Mouse (Mus musculus) MEL (cell line): ENCODE results near the gene Tex44. TPM values are rescaled to one million over a fixed set of nuclear protein-coding genes. Genes with fewer than 3 reads are reported as not detected.

Source experiments
- DNase-seq: peaks from one replicate; pipeline ENCODE4 v3.0.0; 2011; ENCODE audit warnings: low read depth, low spot score
- H3K27ac ChIP-seq: 2 replicates; pipeline ENCODE4 v1.5.1; 2012; ENCODE audit warnings: low read depth, mild to moderate bottlenecking, control low read depth, low read length, moderate library complexity; ENCODE audit not compliant: control insufficient read depth
- H3K27me3 ChIP-seq, 2 experiments: fragments of 150-350 bp in 1 of 2; sonication (generic) in 1 of 2; 2 replicates each; pipeline ENCODE4 v1.6.1; 2012; ENCODE audit warnings: low read length in 2 of 2, mild to moderate bottlenecking in 2 of 2, improper control_type of control experiment in 1 of 2, moderate library complexity in 1 of 2; ENCODE audit not compliant: insufficient read depth in 2 of 2, control insufficient read depth in 1 of 2
- H3K36me3 ChIP-seq, 2 experiments: 2 replicates each; pipeline ENCODE4 v1.6.1; 2012 to 2014; ENCODE audit warnings: low read length in 2 of 2, improper control_type of control experiment in 1 of 2, inconsistent platforms in 1 of 2, mild to moderate bottlenecking in 1 of 2; ENCODE audit not compliant: insufficient read depth in 2 of 2, control insufficient read depth in 1 of 2
- H3K4me1 ChIP-seq, 2 experiments: fragments of 150-350 bp in 1 of 2; sonication (generic) in 1 of 2; 2 replicates each; pipeline ENCODE4 v1.6.1; 2012; ENCODE audit warnings: low read length in 2 of 2, improper control_type of control experiment in 1 of 2, mild to moderate bottlenecking in 1 of 2; ENCODE audit not compliant: insufficient read depth in 2 of 2, control insufficient read depth in 1 of 2
- H3K4me3 ChIP-seq, 2 experiments: fragments of 150-350 bp in 1 of 2; sonication (generic) in 1 of 2; 2 replicates each; pipeline ENCODE4 v1.5.1; 2012; ENCODE audit warnings: low read depth in 2 of 2, low read length in 2 of 2, mild to moderate bottlenecking in 2 of 2, moderate library complexity in 2 of 2, control low read depth in 1 of 2, improper control_type of control experiment in 1 of 2; ENCODE audit not compliant: control insufficient read depth in 1 of 2, insufficient read depth in 1 of 2
- H3K79me2 ChIP-seq: 2 replicates; pipeline ENCODE4 v1.6.1; 2012; ENCODE audit warnings: mild to moderate bottlenecking, low read length, moderate library complexity; ENCODE audit not compliant: control insufficient read depth, poor library complexity, insufficient read depth
- H3K9ac ChIP-seq: 2 replicates; pipeline ENCODE4 v1.6.1; 2012; ENCODE audit warnings: low read depth, mild to moderate bottlenecking, control low read depth, low read length, moderate library complexity; ENCODE audit not compliant: control insufficient read depth, poor library complexity, severe bottlenecking
- H3K9me3 ChIP-seq: fragments of 150-350 bp; sonication (generic); replicated peaks from 2 replicates; pipeline ENCODE4 v1.6.1; 2012; ENCODE audit warnings: mild to moderate bottlenecking, low read length, improper control_type of control experiment, moderate library complexity; ENCODE audit not compliant: insufficient read depth
- CHD1 ChIP-seq: IDR thresholded peaks from 2 replicates; pipeline ENCODE4 v1.6.1; 2012; ENCODE audit warnings: low read depth, mild to moderate bottlenecking, inconsistent platforms, low read length, improper control_type of control experiment
- CHD2 ChIP-seq: IDR thresholded peaks from 2 replicates; pipeline ENCODE4 v1.6.1; 2011; ENCODE audit warnings: low read length, improper control_type of control experiment
- ETS1 ChIP-seq: IDR thresholded peaks from 2 replicates; pipeline ENCODE4 v1.6.1; 2012; ENCODE audit warnings: low read depth, mild to moderate bottlenecking, inconsistent platforms, low read length, improper control_type of control experiment, moderate library complexity
- GATA1 ChIP-seq: IDR thresholded peaks from 2 replicates; pipeline ENCODE4 v1.6.1; 2011; ENCODE audit warnings: low read depth, low read length, improper control_type of control experiment
- HCFC1 ChIP-seq: IDR thresholded peaks from 2 replicates; pipeline ENCODE4 v1.6.1; 2012; ENCODE audit warnings: low read depth, mild to moderate bottlenecking, inconsistent platforms, low read length, improper control_type of control experiment, moderate library complexity
- JUND ChIP-seq: IDR thresholded peaks from 2 replicates; pipeline ENCODE4 v1.6.1; 2011; ENCODE audit warnings: low read depth, mild to moderate bottlenecking, improper control_type of control experiment, low read length
- MAX ChIP-seq: IDR thresholded peaks from 2 replicates; pipeline ENCODE4 v1.6.1; 2011; ENCODE audit warnings: low read length, improper control_type of control experiment
- MAZ ChIP-seq: IDR thresholded peaks from 2 replicates; pipeline ENCODE4 v1.6.1; 2012; ENCODE audit warnings: low read depth, mild to moderate bottlenecking, inconsistent platforms, low read length, improper control_type of control experiment
- MEF2A ChIP-seq: IDR thresholded peaks from 2 replicates; pipeline ENCODE4 v1.6.1; 2014; ENCODE audit warnings: low read depth, mild to moderate bottlenecking, inconsistent platforms, low read length, improper control_type of control experiment; ENCODE audit not compliant: poor library complexity, insufficient replicate concordance, severe bottlenecking; ENCODE audit errors: extremely low read depth
- MYC ChIP-seq: IDR thresholded peaks from 2 replicates; pipeline ENCODE4 v1.6.1; 2011; ENCODE audit warnings: low read depth, mild to moderate bottlenecking, low read length, improper control_type of control experiment, moderate library complexity
- NELFE ChIP-seq: IDR thresholded peaks from 2 replicates; pipeline ENCODE4 v1.6.1; 2011; ENCODE audit warnings: low read depth, low read length, improper control_type of control experiment
- NRF1 ChIP-seq: IDR thresholded peaks from 2 replicates; pipeline ENCODE4 v1.6.1; 2014; ENCODE audit warnings: low read depth, mild to moderate bottlenecking, inconsistent platforms, low read length, improper control_type of control experiment, moderate library complexity; ENCODE audit not compliant: poor library complexity, insufficient read depth, severe bottlenecking
- POLR2A ChIP-seq, 2 experiments: IDR thresholded peaks; 2 replicates each; pipeline ENCODE4 v1.6.1; 2011 to 2012; ENCODE audit warnings: low read length in 2 of 2, mild to moderate bottlenecking in 2 of 2, control low read depth in 1 of 2, improper control_type of control experiment in 1 of 2, low read depth in 1 of 2, moderate library complexity in 1 of 2; ENCODE audit not compliant: control insufficient read depth in 1 of 2, insufficient read depth in 1 of 2, poor library complexity in 1 of 2
- POLR2AphosphoS2 ChIP-seq: IDR thresholded peaks from 2 replicates; pipeline ENCODE4 v1.6.1; 2011; ENCODE audit warnings: low read length, improper control_type of control experiment
- POLR2AphosphoS5 ChIP-seq: IDR thresholded peaks from 2 replicates; pipeline ENCODE4 v1.6.1; 2012; ENCODE audit warnings: low read depth, borderline replicate concordance, mild to moderate bottlenecking, inconsistent platforms, low read length, moderate library complexity, mixed read lengths
- SIN3A ChIP-seq: IDR thresholded peaks from 2 replicates; pipeline ENCODE4 v1.6.1; 2012; ENCODE audit warnings: low read length, improper control_type of control experiment, inconsistent platforms
- TAL1 ChIP-seq: IDR thresholded peaks from 2 replicates; pipeline ENCODE4 v1.6.1; 2012; ENCODE audit warnings: mild to moderate bottlenecking, inconsistent platforms, low read length, moderate library complexity, mixed read lengths
- TCF12 ChIP-seq: IDR thresholded peaks from 2 replicates; pipeline ENCODE4 v1.6.1; 2014; ENCODE audit warnings: low read depth, mild to moderate bottlenecking, inconsistent platforms, low read length, improper control_type of control experiment, moderate library complexity
- USF1 ChIP-seq: IDR thresholded peaks from 2 replicates; pipeline ENCODE4 v1.6.1; 2014; ENCODE audit warnings: low read depth, mild to moderate bottlenecking, inconsistent platforms, low read length, improper control_type of control experiment, moderate library complexity
- USF2 ChIP-seq, 2 experiments: IDR thresholded peaks; 2 replicates each; pipeline ENCODE4 v1.6.1; 2011 to 2012; ENCODE audit warnings: improper control_type of control experiment in 2 of 2, low read length in 2 of 2, borderline replicate concordance in 1 of 2, inconsistent platforms in 1 of 2, low read depth in 1 of 2, mild to moderate bottlenecking in 1 of 2; ENCODE audit not compliant: insufficient read depth in 1 of 2
- polyA plus RNA-seq, 2 experiments: library from polyadenylated mRNA; stranded (reverse) in 1 of 2; unstranded in 1 of 2; fragments of >175 nt in 1 of 2; fragments of >200 nt in 1 of 2; gene quantifications; 2 replicates each; pipeline versions ENCODE4 v1.2.1 to v1.2.4; 2012; ENCODE audit warnings: low replicate concordance in 2 of 2, low read depth in 1 of 2; ENCODE audit not compliant: insufficient read length in 2 of 2, insufficient read depth in 1 of 2, missing spikeins in 1 of 2
- total RNA-seq: library from RNA; depleted of rRNA; stranded (reverse); fragments of 300-350 nt; gene quantifications from 2 replicates; pipeline ENCODE4 v1.2.3, GENCODE M21; 2012

Tex44 gene
- total and polyA plus RNA-seq, 3 experiments: not detected

- Histone ChIP-seq H3K36me3 (no peaks in the 10 kb centered on the region), H3K27ac (no peak overlapping the region), H3K4me1 (no peaks in the 10 kb centered on the region), H3K4me3 (no peak overlapping the region), H3K9me3 (no peaks in the 10 kb centered on the region), H3K27me3 (no peaks in the 10 kb centered on the region), H3K79me2 (no peaks in the 10 kb centered on the region), H3K9ac (no peak overlapping the region)
- no peak for DNase-seq
- no peak for TF ChIP-seq GATA1
- no peak for TF ChIP-seq TAL1
- TF ChIP-seq CHD1: no peak
- TF ChIP-seq NRF1: no peak
- TF ChIP-seq MEF2A: no peak
- TF ChIP-seq USF2 (IDR thresholded peaks at IDR 0.05; ENCODE audit: borderline replicate concordance in 1 of 2, insufficient read depth in 1 of 2, low read depth in 1 of 2, low read length in 2 of 2): no peak
- TF ChIP-seq MAZ: no peak
- TF ChIP-seq NELFE: no peak
Measured at GRCm38 (mm10) chr1:86423879-86424278, 2.2 kb upstream of the Tex44 start.

- no peaks in the 10 kb centered on the region for H3K27me3 ChIP-seq
- TF ChIP-seq POLR2AphosphoS5: no peak
- TF ChIP-seq JUND: no peak
- TF ChIP-seq SIN3A: no peak
- TF ChIP-seq GATA1: no peak
- no peak for TF ChIP-seq MYC
- TF ChIP-seq TCF12: no peak
- TF ChIP-seq POLR2A (IDR thresholded peaks at IDR 0.05; ENCODE audit: control insufficient read depth in 1 of 2, insufficient read depth in 1 of 2, low read depth in 1 of 2, low read length in 2 of 2, poor library complexity in 1 of 2): no peak
- no peak for TF ChIP-seq HCFC1
- no peak for TF ChIP-seq CHD2
- TF ChIP-seq MAX: no peak
- no peak for TF ChIP-seq POLR2AphosphoS2
- TF ChIP-seq ETS1: no peak
- TF ChIP-seq USF1: no peak
- no peaks in the 10 kb centered on the region for H3K4me1 ChIP-seq
Measured at GRCm38 (mm10) chr1:86424336-86424735, 1.8 kb upstream of the Tex44 start.

More at GRCm38 (mm10) chr1:86424336-86424735, 1.8 kb upstream of the Tex44 start:
- H3K36me3 ChIP-seq: no peaks in the 10 kb centered on the region
- H3K27ac ChIP-seq: no peak overlapping the region
- no peak overlapping the region for H3K9ac ChIP-seq
- H3K79me2 ChIP-seq: no peaks in the 10 kb centered on the region
- no peak for DNase-seq
- H3K9me3 ChIP-seq: no peaks in the 10 kb centered on the region
- H3K4me3 ChIP-seq: no peak overlapping the region
